Mouse (Mus musculus): Measurements from ENCODE around the gene Cdsn.

- TF ChIP-seq CTCF (IDR thresholded peaks at IDR 0.05) = no peak
- no peak for TF ChIP-seq POLR2A (IDR thresholded peaks at IDR 0.05; ENCODE audit: insufficient read depth, low read depth, low read length)
These were observed 8.5 kb upstream of the Cdsn start for GRCm38 (mm10) chr17:35543412-35543861.

All from heart, adult 2 months (tissue).